Mouse (Mus musculus): ENCODE data around the gene Mapk11. TPM values are rescaled to one million over a fixed set of nuclear protein-coding genes. Genes with fewer than 3 reads are reported as not detected.

Gene Mapk11
- polyA plus RNA-seq, 1 experiment, result 2.7 TPM

DNA sequence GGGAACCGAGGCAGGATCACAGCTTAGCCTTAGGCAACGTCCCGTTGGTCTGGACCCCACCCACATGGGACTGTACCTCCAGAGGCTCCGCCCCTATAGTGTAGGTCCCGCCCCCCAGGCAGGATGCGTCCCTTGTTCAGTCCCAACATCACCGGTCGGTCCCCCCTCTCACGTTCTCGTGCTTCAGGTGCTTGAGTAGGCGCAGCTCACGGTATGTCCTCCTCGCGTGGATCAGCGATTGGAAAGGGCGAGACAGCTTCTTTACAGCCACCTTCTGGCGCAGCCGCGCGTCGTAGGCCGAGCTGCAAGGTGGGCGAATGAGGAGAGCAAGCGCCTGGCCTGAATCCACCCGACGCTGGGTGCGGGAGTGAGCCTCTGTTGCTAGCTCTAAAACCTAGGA, 2.9 kb downstream of the Mapk11 start:
- H3K4me1 ChIP-seq (ENCODE audit: control insufficient read depth, insufficient read depth, low read length), result peaks cover 12% of the 10 kb centered on the region
- H3K4me3 ChIP-seq (ENCODE audit: insufficient read depth, low read length), result 0 out of 2 replicates have a peak overlapping the region, but pooled peaks have one; percentile 4
- no peak overlapping the region for H3K27ac ChIP-seq (ENCODE audit: insufficient read depth, low read depth, low read length)
- no peak for TF ChIP-seq CTCF (IDR thresholded peaks at IDR 0.05; ENCODE audit: low read depth, low read length)
- no peak for TF ChIP-seq POLR2A (IDR thresholded peaks at IDR 0.05; ENCODE audit: borderline replicate concordance, low read depth, low read length)

DNA sequence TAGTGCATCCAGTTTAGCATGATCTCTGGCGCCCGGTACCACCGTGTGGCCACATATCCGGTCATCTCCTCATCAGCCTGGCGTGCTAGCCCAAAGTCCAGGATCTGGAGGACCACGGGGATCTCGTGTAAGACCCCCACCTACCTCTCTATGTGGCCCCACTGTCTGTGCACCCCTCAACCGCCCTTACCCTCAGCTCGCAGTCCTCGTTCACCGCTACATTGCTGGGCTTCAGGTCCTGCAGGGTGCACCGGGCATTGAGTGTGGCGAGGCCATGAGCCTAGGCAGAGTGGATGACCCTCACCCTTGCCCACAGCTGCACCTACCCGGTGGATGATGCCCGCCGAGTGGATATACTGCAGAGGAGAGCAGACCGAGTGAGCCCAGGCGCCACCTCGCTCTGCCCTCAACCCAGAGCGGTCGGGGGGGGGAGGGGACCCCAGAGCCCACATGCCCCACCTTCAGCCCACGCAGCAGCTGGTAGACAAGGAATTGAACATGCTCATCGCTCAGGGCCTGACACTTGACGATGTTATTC, 3.5 kb downstream of the Mapk11 start:
- Histone ChIP-seq H3K4me3 (ENCODE audit: insufficient read depth, low read length) (no peak overlapping the region), H3K4me1 (ENCODE audit: control insufficient read depth, insufficient read depth, low read length) (peaks cover 12% of the 10 kb centered on the region), H3K27ac (ENCODE audit: insufficient read depth, low read depth, low read length) (no peak overlapping the region)
- TF ChIP-seq POLR2A (IDR thresholded peaks at IDR 0.05; ENCODE audit: borderline replicate concordance, low read depth, low read length), result no peak
- no peak for TF ChIP-seq CTCF (IDR thresholded peaks at IDR 0.05; ENCODE audit: low read depth, low read length)

DNA sequence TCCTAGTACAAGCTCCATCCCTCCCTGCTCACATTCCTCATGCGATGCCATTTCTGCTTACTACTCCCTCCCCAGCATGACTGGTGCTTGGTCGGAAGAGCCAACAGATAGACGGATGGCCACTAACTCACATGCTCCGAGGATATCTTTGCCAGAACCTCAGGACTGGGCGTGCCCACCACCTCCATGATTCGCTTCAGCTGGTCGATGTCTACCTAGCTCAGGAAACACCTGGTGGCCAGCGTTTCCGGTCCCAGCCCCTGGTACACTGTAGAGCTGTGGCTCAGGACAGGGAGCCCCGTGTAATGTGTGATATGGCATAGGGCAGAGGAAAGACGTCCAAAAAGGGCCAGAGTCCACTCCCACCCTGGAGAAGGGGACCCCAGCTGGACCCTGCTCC, 4.5 kb downstream of the Mapk11 start:
- H3K4me1 ChIP-seq (ENCODE audit: control insufficient read depth, insufficient read depth, low read length), result peaks cover 11% of the 10 kb centered on the region
- TF ChIP-seq POLR2A (IDR thresholded peaks at IDR 0.05; ENCODE audit: borderline replicate concordance, low read depth, low read length) (no peak), CTCF (IDR thresholded peaks at IDR 0.05; ENCODE audit: low read depth, low read length) (no peak)
- no peak overlapping the region for H3K27ac ChIP-seq (ENCODE audit: insufficient read depth, low read depth, low read length)
- no peak overlapping the region for H3K4me3 ChIP-seq (ENCODE audit: insufficient read depth, low read length)

DNA sequence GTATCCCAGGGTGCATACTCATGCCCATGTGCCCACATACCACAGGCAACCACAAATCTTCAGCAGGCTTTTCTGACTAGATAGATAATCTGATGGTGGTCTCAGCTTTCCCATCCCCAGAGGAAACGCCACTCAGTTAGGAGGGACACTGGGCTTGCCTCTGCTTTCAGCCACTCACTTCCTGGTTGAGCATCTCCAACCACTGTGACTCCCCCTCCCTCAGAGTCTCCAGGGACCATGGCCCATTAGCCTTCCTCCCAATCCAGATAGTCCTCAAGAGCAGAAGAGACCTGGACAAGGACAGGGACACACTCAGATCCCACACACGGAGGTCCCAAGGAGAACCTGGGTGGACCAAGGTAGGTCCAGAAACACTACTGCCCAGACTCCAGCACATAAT, 6.3 kb downstream of the Mapk11 start:
- peaks cover 8% of the 10 kb centered on the region for H3K4me1 ChIP-seq (ENCODE audit: control insufficient read depth, insufficient read depth, low read length)
- no peak overlapping the region for H3K4me3 ChIP-seq (ENCODE audit: insufficient read depth, low read length)
- TF ChIP-seq CTCF (IDR thresholded peaks at IDR 0.05; ENCODE audit: low read depth, low read length) (no peak), POLR2A (IDR thresholded peaks at IDR 0.05; ENCODE audit: borderline replicate concordance, low read depth, low read length) (no peak)
- H3K27ac ChIP-seq (ENCODE audit: insufficient read depth, low read depth, low read length), result no peak overlapping the region

DNA sequence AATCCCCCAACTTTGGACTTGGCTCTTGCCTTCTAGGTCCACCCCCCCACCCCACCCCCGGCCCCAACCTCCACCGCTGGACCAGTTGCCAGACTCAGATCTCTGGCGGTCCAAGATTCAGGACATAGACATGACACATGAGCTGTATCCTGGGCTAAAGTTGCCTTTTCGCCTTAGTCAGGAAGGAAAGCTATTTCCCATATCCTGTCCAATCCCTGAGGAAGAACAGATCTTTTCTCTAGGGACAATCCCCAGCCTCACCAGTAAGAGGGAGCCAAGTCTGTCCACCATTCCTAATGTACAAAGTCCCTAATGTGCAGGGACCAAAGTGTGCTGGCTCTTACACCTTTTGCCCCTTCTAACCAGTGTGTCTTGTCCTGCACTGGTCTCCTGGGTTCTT, 7.5 kb downstream of the Mapk11 start:
- Histone ChIP-seq H3K4me3 (ENCODE audit: insufficient read depth, low read length) (no peak overlapping the region), H3K4me1 (ENCODE audit: control insufficient read depth, insufficient read depth, low read length) (peaks cover under 1% of the 10 kb centered on the region; the same call in 1 of the 2 replicates), H3K27ac (ENCODE audit: insufficient read depth, low read depth, low read length) (no peak overlapping the region)
- TF ChIP-seq CTCF (IDR thresholded peaks at IDR 0.05; ENCODE audit: low read depth, low read length), result no peak
- TF ChIP-seq POLR2A (IDR thresholded peaks at IDR 0.05; ENCODE audit: borderline replicate concordance, low read depth, low read length), result no peak

DNA sequence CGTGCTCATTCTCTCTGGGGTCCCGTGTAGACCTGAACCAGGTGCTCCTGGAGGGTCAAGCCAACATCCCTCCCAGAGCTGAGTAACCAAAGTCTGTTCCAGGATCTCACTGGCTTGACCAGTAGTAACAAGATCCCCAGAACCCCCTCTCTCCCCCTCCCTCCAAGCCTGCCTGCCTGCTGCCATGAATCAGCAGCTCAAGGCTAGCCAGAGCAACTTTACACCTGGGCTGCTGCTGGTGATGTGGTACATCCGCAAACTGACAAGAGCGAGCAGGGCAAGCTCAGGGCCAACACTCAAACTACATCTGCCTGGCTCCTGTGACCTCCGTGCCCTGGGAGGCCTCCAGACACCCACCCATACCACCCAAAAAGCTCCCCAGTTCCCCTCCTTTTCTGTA, 8.0 kb downstream of the Mapk11 start:
- H3K27ac ChIP-seq (ENCODE audit: insufficient read depth, low read depth, low read length), result no peak overlapping the region
- H3K4me1 ChIP-seq (ENCODE audit: control insufficient read depth, insufficient read depth, low read length), result no peaks in the 10 kb centered on the region
- no peak overlapping the region for H3K4me3 ChIP-seq (ENCODE audit: insufficient read depth, low read length)
- TF ChIP-seq POLR2A (IDR thresholded peaks at IDR 0.05; ENCODE audit: borderline replicate concordance, low read depth, low read length) (no peak), CTCF (IDR thresholded peaks at IDR 0.05; ENCODE audit: low read depth, low read length) (no peak)

DNA sequence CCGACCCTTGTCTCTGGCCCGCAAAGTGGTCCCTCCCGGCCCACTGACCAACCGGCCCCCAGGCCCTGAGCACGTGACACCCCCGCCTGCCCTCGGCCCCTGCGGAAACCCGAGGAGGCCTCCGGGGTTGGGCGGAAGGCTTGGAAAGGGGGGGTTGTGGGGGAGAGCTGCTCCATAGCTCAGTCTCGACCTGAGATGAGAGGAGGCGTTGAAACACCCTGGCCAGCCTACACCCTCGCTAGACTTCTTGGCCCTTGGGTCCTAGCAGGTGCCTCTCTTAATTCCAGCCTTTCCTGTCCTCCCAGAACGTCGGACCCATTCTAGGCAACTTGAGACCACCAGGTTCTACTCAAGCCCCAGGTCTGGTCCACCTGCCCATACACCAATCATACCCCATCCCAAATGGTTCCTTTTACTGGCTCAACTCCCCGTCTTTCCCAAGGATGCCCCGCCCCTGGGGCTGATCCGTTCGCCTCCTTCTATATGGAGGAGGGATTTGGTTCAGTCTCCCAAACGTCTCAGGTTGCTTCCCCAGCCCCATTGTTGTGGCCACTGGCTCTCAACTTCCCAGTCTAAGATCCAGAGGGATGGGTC, 8.7 kb downstream of the Mapk11 start, which contains the start of gene Mapk12:
TSS of gene Mapk12 (minus strand) at position 45 of the 594 bp plus-strand sequence.
- H3K4me3 ChIP-seq (ENCODE audit: insufficient read depth, low read length), result peak within 1 kb of the TSS; percentile 29
- no peaks in the 10 kb centered on the region for H3K4me1 ChIP-seq (ENCODE audit: control insufficient read depth, insufficient read depth, low read length)
- TF ChIP-seq POLR2A (IDR thresholded peaks at IDR 0.05; ENCODE audit: borderline replicate concordance, low read depth, low read length), result no peak
- TF ChIP-seq CTCF (IDR thresholded peaks at IDR 0.05; ENCODE audit: low read depth, low read length), result no peak
- H3K27ac ChIP-seq (ENCODE audit: insufficient read depth, low read depth, low read length), result no peak within 1 kb of the TSS

DNA sequence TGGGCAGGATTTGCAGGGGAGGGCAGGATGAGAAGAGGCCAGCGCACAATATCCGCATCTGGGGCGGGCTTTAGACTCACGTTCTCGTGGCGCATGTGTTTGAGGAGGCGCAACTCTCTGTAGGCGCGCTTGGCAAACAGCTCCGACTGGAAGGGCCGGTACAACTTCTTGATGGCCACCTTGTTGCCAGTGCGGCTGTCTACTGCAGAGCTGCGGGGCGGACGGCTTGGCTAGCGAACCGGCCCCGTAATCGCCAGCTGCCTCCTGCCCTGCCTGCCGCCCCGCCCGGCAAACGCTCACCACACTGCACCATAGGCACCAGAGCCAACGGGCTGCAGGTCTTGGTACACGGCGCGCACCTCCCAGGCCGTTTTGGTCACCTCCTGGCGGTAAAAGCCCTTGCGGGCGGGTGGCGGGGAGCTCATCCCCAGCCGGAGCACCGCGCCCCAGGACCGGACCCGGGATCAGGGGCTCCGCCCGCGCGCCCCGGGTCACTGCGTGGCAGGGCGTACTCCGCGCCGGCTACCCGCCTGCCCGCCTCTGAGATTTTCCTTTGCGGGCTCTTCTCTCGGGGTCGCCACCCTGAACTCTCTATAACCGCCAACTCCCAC, 9.3 kb downstream of the Mapk11 start:
- no peak for TF ChIP-seq CTCF (IDR thresholded peaks at IDR 0.05; ENCODE audit: low read depth, low read length)
- TF ChIP-seq POLR2A (IDR thresholded peaks at IDR 0.05; ENCODE audit: borderline replicate concordance, low read depth, low read length), result no peak

DNA sequence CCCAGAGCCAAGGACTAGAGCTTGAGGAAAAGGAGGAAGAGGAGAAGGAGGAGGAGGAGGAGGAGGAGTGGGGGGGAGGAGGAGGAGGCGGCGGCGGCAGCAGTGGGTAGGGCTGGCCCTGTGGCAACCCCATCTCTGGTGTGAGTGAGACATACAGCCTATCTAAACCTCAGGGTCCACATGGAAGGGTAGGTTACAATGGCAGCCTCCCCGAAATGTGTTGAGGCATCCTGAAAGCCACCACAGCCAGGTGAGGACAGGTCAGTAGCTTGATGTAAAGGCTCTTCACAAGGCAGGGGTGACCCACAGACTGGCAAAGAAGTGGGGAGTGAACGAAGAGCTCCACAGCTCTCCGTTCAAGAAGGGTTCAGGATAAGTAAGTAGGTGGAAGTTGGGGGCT, 10.9 kb downstream of the Mapk11 start:
- H3K4me3 ChIP-seq (ENCODE audit: insufficient read depth, low read length), result no peak overlapping the region
- TF ChIP-seq POLR2A (IDR thresholded peaks at IDR 0.05; ENCODE audit: borderline replicate concordance, low read depth, low read length) (no peak), CTCF (IDR thresholded peaks at IDR 0.05; ENCODE audit: low read depth, low read length) (no peak)
- H3K4me1 ChIP-seq (ENCODE audit: control insufficient read depth, insufficient read depth, low read length), result no peaks in the 10 kb centered on the region
- no peak overlapping the region for H3K27ac ChIP-seq (ENCODE audit: insufficient read depth, low read depth, low read length)

More for the DNA sequence above, 9.3 kb downstream of the Mapk11 start:
- Histone ChIP-seq H3K4me3 (ENCODE audit: insufficient read depth, low read length) (peak overlapping the region; percentile 29), H3K27ac (ENCODE audit: insufficient read depth, low read depth, low read length) (no peak overlapping the region), H3K4me1 (ENCODE audit: control insufficient read depth, insufficient read depth, low read length) (no peaks in the 10 kb centered on the region)

DNA sequence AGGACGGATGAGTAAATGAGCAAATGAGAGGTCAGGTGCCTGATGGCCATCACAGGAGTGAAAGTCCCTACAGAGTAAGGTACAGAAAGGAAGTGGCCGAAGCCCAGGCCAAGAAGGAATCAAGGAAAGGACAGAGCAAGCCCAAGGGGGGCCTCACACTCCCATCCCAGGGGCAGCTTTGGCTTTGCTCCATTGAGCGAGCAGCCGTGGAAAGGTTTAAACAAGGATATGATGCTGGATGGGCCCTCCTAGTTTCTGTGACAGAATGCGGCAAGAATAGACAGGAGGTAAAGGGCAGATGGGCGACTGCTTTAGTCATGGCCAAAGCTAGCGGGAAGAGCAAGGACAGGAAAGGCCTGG, 11.4 kb downstream of the Mapk11 start:
- H3K4me1 ChIP-seq (ENCODE audit: control insufficient read depth, insufficient read depth, low read length), result no peaks in the 10 kb centered on the region
- H3K27ac ChIP-seq (ENCODE audit: insufficient read depth, low read depth, low read length), result no peak overlapping the region
- no peak for TF ChIP-seq POLR2A (IDR thresholded peaks at IDR 0.05; ENCODE audit: borderline replicate concordance, low read depth, low read length)
- TF ChIP-seq CTCF (IDR thresholded peaks at IDR 0.05; ENCODE audit: low read depth, low read length), result no peak
- H3K4me3 ChIP-seq (ENCODE audit: insufficient read depth, low read length), result no peak overlapping the region

Measured in bone marrow macrophage, adult 2 months (primary cell).